Mouse (Mus musculus): ENCODE results near the gene Serpinf1.

DNA sequence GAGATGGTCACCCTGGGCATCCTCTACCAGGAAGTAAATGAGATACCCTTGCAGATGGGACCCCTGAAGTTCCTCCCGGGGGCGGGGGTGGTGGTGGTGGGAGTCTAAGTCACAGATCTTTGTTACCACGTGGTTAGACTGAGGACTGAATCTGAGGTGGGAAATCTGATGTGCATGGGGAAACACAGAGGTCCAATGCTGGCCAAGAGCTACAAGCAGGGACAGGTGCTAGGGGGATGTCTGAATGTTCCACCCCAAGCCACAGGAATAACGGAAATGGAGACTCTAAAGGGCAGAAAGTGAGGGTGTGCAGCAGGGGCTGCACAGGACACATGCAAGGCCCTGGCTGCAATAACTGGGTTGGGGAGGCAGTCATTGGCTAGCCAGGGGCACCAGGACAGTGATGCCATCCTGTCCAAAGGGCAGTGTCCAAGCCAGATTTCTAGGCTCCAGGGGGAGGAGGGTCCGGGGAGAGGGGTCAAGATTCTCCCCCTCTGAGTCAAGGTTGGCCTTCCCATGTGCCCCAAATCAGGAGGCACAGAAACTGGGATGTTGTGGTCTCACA, 1.6 kb downstream of the Serpinf1 start:
- TF ChIP-seq CTCF (IDR thresholded peaks at IDR 0.05; ENCODE audit: insufficient read depth, low read length) (no peak), POLR2A (IDR thresholded peaks at IDR 0.05; ENCODE audit: borderline replicate concordance, extremely low read depth, low read depth, low read length) (no peak)

All from lung, adult 2 months (tissue).